Mouse (Mus musculus) CH12.LX (cell line): ENCODE data around the gene Tnrc6b.

Experiments used
- CHD1 ChIP-seq: IDR thresholded peaks from 2 replicates; pipeline ENCODE4 v1.6.1; 2012; ENCODE audit warnings: low read depth, low read length, improper control_type of control experiment, inconsistent platforms
- ELF1 ChIP-seq: IDR thresholded peaks from 2 replicates; pipeline ENCODE4 v1.6.1; 2014; ENCODE audit warnings: low read depth, mild to moderate bottlenecking, inconsistent platforms, low read length, improper control_type of control experiment
- EP300 ChIP-seq: IDR thresholded peaks from 2 replicates; pipeline ENCODE4 v1.6.1; 2011; ENCODE audit warnings: low read length, improper control_type of control experiment
- HCFC1 ChIP-seq: IDR thresholded peaks from 2 replicates; pipeline ENCODE4 v1.6.1; 2012; ENCODE audit warnings: low read depth, mild to moderate bottlenecking, inconsistent platforms, low read length, improper control_type of control experiment
- MAFK ChIP-seq: IDR thresholded peaks from 2 replicates; pipeline ENCODE4 v1.6.1; 2011; ENCODE audit warnings: low read length, improper control_type of control experiment; ENCODE audit not compliant: insufficient replicate concordance
- MAZ ChIP-seq: IDR thresholded peaks from 2 replicates; pipeline ENCODE4 v1.6.1; 2012; ENCODE audit warnings: low read depth, mild to moderate bottlenecking, inconsistent platforms, low read length, improper control_type of control experiment, moderate library complexity
- POLR2A ChIP-seq: IDR thresholded peaks from 2 replicates; pipeline ENCODE4 v1.6.1; 2011; ENCODE audit warnings: low read depth, mild to moderate bottlenecking, improper control_type of control experiment, low read length
- SMC3 ChIP-seq: IDR thresholded peaks from 2 replicates; pipeline ENCODE4 v1.6.1; 2011; ENCODE audit warnings: low read depth, low read length, improper control_type of control experiment
- USF1 ChIP-seq: IDR thresholded peaks from 2 replicates; pipeline ENCODE4 v1.6.1; 2014; ENCODE audit warnings: low read depth, mild to moderate bottlenecking, inconsistent platforms, low read length, improper control_type of control experiment
- USF2 ChIP-seq: conservative IDR thresholded peaks from 2 replicates; pipeline ENCODE4 v1.6.1; 2011; ENCODE audit warnings: low read depth, low read length, improper control_type of control experiment

GRCm38 (mm10) chr15:80799634-80800137, 88.6 kb downstream of the Tnrc6b start:
- TF ChIP-seq POLR2A (no peak), MAFK (no peak), SMC3 (no peak), MAZ (no peak), USF2 (no peak), ELF1 (no peak), HCFC1 (no peak), EP300 (no peak), USF1 (no peak), CHD1 (peak; percentile 87)
